ENCODE assay signal across 12 mouse cellular contexts in genomic region chr1:119498536-119499231, GRCm38 (mm10). TPM values are rescaled to one million over a fixed set of nuclear protein-coding genes. Genes with fewer than 3 reads are reported as not detected.
DNase-seq lines count a peak whose midpoint lies in the region; ATAC-seq lines count a peak whose summit lies in the region.
"Had no signal": no experiment of that assay in that cellular context is flagged by ENCODE, and none has a peak within 500 bp of the region (broad histone marks: within the 10 kb centered on the region; RNA-seq: fewer than 3 reads in every experiment).

No protein-coding gene starts in this region.

- H3K27ac ChIP-seq in intestine, embryonic 15.5 days: peak overlapping the region; percentile 30; the same call in 1 of the 2 replicates
- H3K27ac ChIP-seq: heart, embryonic 15.5 days; midbrain, embryonic 15.5 days had no signal

- H3K4me3 ChIP-seq in intestine, embryonic 15.5 days (replicated peaks): no peak overlapping the region
- H3K4me3 ChIP-seq: heart, embryonic 15.5 days; midbrain, embryonic 15.5 days had no signal

- no peak overlapping the region for H3K4me2 ChIP-seq in intestine, embryonic 15.5 days (replicated peaks)
- H3K4me2 ChIP-seq: heart, embryonic 15.5 days; midbrain, embryonic 15.5 days had no signal

- no peak overlapping the region for H3K9ac ChIP-seq in intestine, embryonic 15.5 days
- H3K9ac ChIP-seq: heart, embryonic 15.5 days; midbrain, embryonic 15.5 days had no signal

- WGBS in intestine, embryonic 15.5 days: 77% methylated on average over 9 of the region's 9 CpGs

- peaks cover 2% of the 10 kb centered on the region; the same call in 1 of the 2 replicates for H3K36me3 ChIP-seq in intestine, embryonic 15.5 days
- H3K36me3 ChIP-seq: midbrain, embryonic 15.5 days had no signal

- H3K4me1 ChIP-seq in intestine, embryonic 15.5 days (replicated peaks): peaks cover 26% of the 10 kb centered on the region

- no peaks in the 10 kb centered on the region for H3K9me3 ChIP-seq in intestine, embryonic 15.5 days
- H3K9me3 ChIP-seq: heart, embryonic 15.5 days; midbrain, embryonic 15.5 days had no signal

- DNase-seq in kidney, adult 11 months: peak; percentile 39
- no peak for DNase-seq in kidney, postnatal 10 days
- peak; percentile 71 for DNase-seq in ES-CJ7 (ENCODE audit: low read depth, low spot score)
- no peak for DNase-seq in thymus, postnatal 14 days
- no peak for DNase-seq in left cerebral cortex, adult 8-10 months (ENCODE audit: low spot score in 2 of 2)
- DNase-seq in urinary bladder, postnatal 25 days (ENCODE audit: low spot score): no peak
- DNase-seq: embryo, embryonic 11 days had no signal

- H3K27me3 ChIP-seq in intestine, embryonic 15.5 days (replicated peaks): no peaks in the 10 kb centered on the region
- H3K27me3 ChIP-seq: CH12.LX; heart, embryonic 15.5 days; midbrain, embryonic 15.5 days had no signal

- peak; percentile 68 for ATAC-seq in intestine, embryonic 15.5 days
- ATAC-seq in megakaryocyte, adult 5-6 weeks (ENCODE audit: poor library complexity, severe bottlenecking): peak; percentile 59
- ATAC-seq: midbrain, embryonic 15.5 days had no signal

RNA-seq across cellular contexts. Expression of gene Ralb, which starts 5.9 kb away (rescaled TPM):
- polyA plus RNA-seq in intestine, embryonic 15.5 days (2015; fragmentation: Nextera tagmentation; extraction: Ambion mirVana): 172 and 179 TPM in 2 replicates
- total RNA-seq in megakaryocyte, adult 5-6 weeks (2015): 33.8 and 33.9 TPM in 2 replicates
- 67.8 and 72.4 TPM in 2 replicates for total RNA-seq in megakaryocyte, adult 5-6 weeks (2017)
- 10 to 100 TPM; 21.4 to 24.0 (median 22.6) TPM for total RNA-seq in left cerebral cortex, adult 8-10 months (2022)

RNA-seq across cellular contexts. Expression of gene Tmem185b, which starts 27.3 kb away (rescaled TPM):
- 24.0 and 25.7 TPM in 2 replicates for polyA plus RNA-seq in intestine, embryonic 15.5 days (2015; fragmentation: Nextera tagmentation; extraction: Ambion mirVana)
- 24.9 and 25.0 TPM in 2 replicates for total RNA-seq in megakaryocyte, adult 5-6 weeks (2015)
- total RNA-seq in megakaryocyte, adult 5-6 weeks (2017): 14.6 and 19.3 TPM in 2 replicates
- total RNA-seq in left cerebral cortex, adult 8-10 months (2022): 10 to 100 TPM; 14.5 to 19.4 (median 17.0) TPM

Comparison
In these comparisons a context has a peak if more than half of its experiments do, and no peak if none do; other contexts are left out.
1. DNase-seq: peak in kidney, adult 11 months (single experiment) and ES-CJ7 (single experiment); none in kidney, postnatal 10 days (single experiment), thymus, postnatal 14 days (single experiment), left cerebral cortex, adult 8-10 months (0 of 2) and urinary bladder, postnatal 25 days (single experiment).